Mouse (Mus musculus) embryonic facial prominence, embryonic 15.5 days (tissue): Measurements from ENCODE around the gene Bco2. TPM values are rescaled to one million over a fixed set of nuclear protein-coding genes. Genes with fewer than 3 reads are reported as not detected.

ENCODE experiments used
- ATAC-seq: fragments of 200-750 bp; cut with Nextera tagmentation; 2 replicates; pipeline ENCODE4 v1.8.0; 2017; ENCODE audit warnings: low read depth, moderate TSS enrichment; ENCODE audit not compliant: insufficient number of reproducible peaks, low FRiP score, low TSS enrichment
- H3K27ac ChIP-seq: fragments of 300-500 bp; sonication (generic); replicated peaks from 2 replicates; pipeline ENCODE4 v1.5.1; 2015; ENCODE audit warnings: mild to moderate bottlenecking, inconsistent platforms
- H3K27me3 ChIP-seq: fragments of 300-500 bp; sonication (generic); 2 replicates; pipeline ENCODE4 v1.6.1; 2015; ENCODE audit warnings: inconsistent platforms
- H3K36me3 ChIP-seq: fragments of 300-500 bp; sonication (generic); 2 replicates; pipeline ENCODE4 v1.6.1; 2015; ENCODE audit warnings: mild to moderate bottlenecking, inconsistent platforms
- H3K4me1 ChIP-seq: fragments of 300-500 bp; sonication (generic); 2 replicates; pipeline ENCODE4 v1.6.1; 2015; ENCODE audit warnings: inconsistent platforms
- H3K4me2 ChIP-seq: fragments of 300-500 bp; sonication (generic); replicated peaks from 2 replicates; pipeline ENCODE4 v1.6.1; 2015; ENCODE audit warnings: mild to moderate bottlenecking, inconsistent platforms
- H3K4me3 ChIP-seq: fragments of 300-500 bp; sonication (generic); replicated peaks from 2 replicates; pipeline ENCODE4 v1.5.1; 2015; ENCODE audit warnings: mild to moderate bottlenecking, inconsistent platforms
- H3K9ac ChIP-seq: fragments of 300-500 bp; sonication (generic); 2 replicates; pipeline ENCODE4 v1.6.1; 2015; ENCODE audit warnings: inconsistent platforms
- H3K9me3 ChIP-seq: fragments of 300-500 bp; sonication (generic); replicated peaks from 2 replicates; pipeline ENCODE4 v1.6.1; 2016; ENCODE audit warnings: inconsistent platforms
- WGBS: fragments of 180-500 bp; shearing (Covaris S2); methylation state at CpG from one replicate; pipeline ENCODE4 v1.1.7; 2015; 5-methylcytosine and 5-hydroxymethylcytosine counted together
- polyA plus RNA-seq: library from polyadenylated mRNA; unstranded; fragments of >200 nt; fragmentation: Nextera tagmentation; extraction: Ambion mirVana; gene quantifications from 2 replicates; pipeline ENCODE4 v1.2.1, GENCODE M21; 2015

Gene Bco2
- 0.08 and 0.52 TPM in 2 replicates for polyA plus RNA-seq

GRCm38 (mm10) chr9:50555094-50555446, at the start of gene Bco2:
Gene Bco2 (minus strand): TSS chr9:50555181.
- 18% methylated on average over 2 of the region's 2 CpGs for WGBS
- Histone ChIP-seq H3K4me1 (peaks cover 8% of the 10 kb centered on the region; the same call in 1 of the 2 replicates), H3K36me3 (no peaks in the 10 kb centered on the region), H3K9ac (peak within 1 kb of the TSS; percentile 19; the same call in 1 of the 2 replicates), H3K9me3 (no peaks in the 10 kb centered on the region), H3K4me2 (peak within 1 kb of the TSS; percentile 42), H3K4me3 (peak within 1 kb of the TSS; percentile 14), H3K27ac (peak within 1 kb of the TSS; percentile 51; the same call in 1 of the 2 replicates), H3K27me3 (no peaks in the 10 kb centered on the region)
- no peak for ATAC-seq

- no peaks in the 10 kb centered on the region for H3K27me3 ChIP-seq
- peak; percentile 5; the same call in 1 of the 2 replicates for ATAC-seq
- H3K4me1 ChIP-seq, result peaks cover 25% of the 10 kb centered on the region
- H3K27ac ChIP-seq, result peak overlapping the region; percentile 85
- H3K9ac ChIP-seq, result peak overlapping the region; percentile 73
- no peaks in the 10 kb centered on the region for H3K9me3 ChIP-seq
- 2% methylated on average over 6 of the region's 6 CpGs for WGBS
- peak overlapping the region; percentile 80 for H3K4me2 ChIP-seq
- H3K36me3 ChIP-seq, result peaks cover 36% of the 10 kb centered on the region
- H3K4me3 ChIP-seq, result peak overlapping the region; percentile 72
Measured at GRCm38 (mm10) chr9:50604338-50604737, 49.4 kb upstream of the Bco2 start.

- Histone ChIP-seq H3K4me2 (peak overlapping the region; percentile 80), H3K4me3 (peak overlapping the region; percentile 72), H3K27me3 (no peaks in the 10 kb centered on the region), H3K27ac (peak overlapping the region; percentile 85), H3K4me1 (peaks cover 25% of the 10 kb centered on the region), H3K36me3 (peaks cover 37% of the 10 kb centered on the region), H3K9ac (peak overlapping the region; percentile 73), H3K9me3 (no peaks in the 10 kb centered on the region)
- peak; percentile 78 for ATAC-seq
- WGBS, result under 1% methylated on average over 24 of the region's 24 CpGs
Measured at GRCm38 (mm10) chr9:50603998-50604324, 49.0 kb upstream of the Bco2 start.

GRCm38 (mm10) chr9:50603189-50603997, 48.4 kb upstream of the Bco2 start, which contains the start of the genes Sdhd and Timm8b:
Gene Sdhd (minus strand): TSS chr9:50603812.
Gene Timm8b (plus strand): TSS chr9:50603910.
- peak within 1 kb of the TSS; percentile 73 for H3K9ac ChIP-seq
- no peaks in the 10 kb centered on the region for H3K9me3 ChIP-seq
- peak within 1 kb of the TSS; percentile 85 for H3K27ac ChIP-seq
- H3K4me2 ChIP-seq, result peak within 1 kb of the TSS; percentile 80
- peaks cover 39% of the 10 kb centered on the region for H3K36me3 ChIP-seq
- peak; percentile 98 for ATAC-seq
- WGBS, result under 1% methylated on average over 48 of the region's 48 CpGs
- H3K4me1 ChIP-seq, result peaks cover 25% of the 10 kb centered on the region
- peak within 1 kb of the TSS; percentile 72 for H3K4me3 ChIP-seq
- H3K27me3 ChIP-seq, result no peaks in the 10 kb centered on the region

GRCm38 (mm10) chr9:50602055-50602845, 47.3 kb upstream of the Bco2 start:
- no peak overlapping the region for H3K27ac ChIP-seq
- peak overlapping the region; percentile 80 for H3K4me2 ChIP-seq
- H3K27me3 ChIP-seq, result no peaks in the 10 kb centered on the region
- peaks cover 44% of the 10 kb centered on the region for H3K36me3 ChIP-seq
- 88% methylated on average over 7 of the region's 7 CpGs for WGBS
- H3K9me3 ChIP-seq, result no peaks in the 10 kb centered on the region
- H3K9ac ChIP-seq, result peak overlapping the region; percentile 57; the same call in 1 of the 2 replicates
- no peak for ATAC-seq
- H3K4me1 ChIP-seq, result peaks cover 25% of the 10 kb centered on the region
- H3K4me3 ChIP-seq, result peak overlapping the region; percentile 72

GRCm38 (mm10) chr9:50601536-50601935, 46.6 kb upstream of the Bco2 start:
- Histone ChIP-seq H3K36me3 (peaks cover 46% of the 10 kb centered on the region), H3K9ac (no peak overlapping the region), H3K4me3 (no peak overlapping the region), H3K4me2 (no peak overlapping the region), H3K4me1 (peaks cover 25% of the 10 kb centered on the region), H3K27ac (no peak overlapping the region), H3K27me3 (no peaks in the 10 kb centered on the region), H3K9me3 (no peaks in the 10 kb centered on the region)
- 90% methylated on average over 6 of the region's 6 CpGs for WGBS
- ATAC-seq, result no peak

- peaks cover 53% of the 10 kb centered on the region for H3K36me3 ChIP-seq
- WGBS, result 92% methylated on average over 8 of the region's 8 CpGs
- no peak overlapping the region for H3K27ac ChIP-seq
- H3K4me1 ChIP-seq, result peaks cover 5% of the 10 kb centered on the region
- H3K4me2 ChIP-seq, result no peak overlapping the region
- H3K9ac ChIP-seq, result no peak overlapping the region
- no peaks in the 10 kb centered on the region for H3K27me3 ChIP-seq
- no peak for ATAC-seq
- H3K9me3 ChIP-seq, result no peaks in the 10 kb centered on the region
- H3K4me3 ChIP-seq, result no peak overlapping the region
Measured at GRCm38 (mm10) chr9:50596973-50597372, 42.0 kb upstream of the Bco2 start.

GRCm38 (mm10) chr9:50594794-50595417, 39.9 kb upstream of the Bco2 start:
- Histone ChIP-seq H3K4me1 (no peaks in the 10 kb centered on the region), H3K36me3 (peaks cover 48% of the 10 kb centered on the region), H3K4me3 (no peak overlapping the region), H3K27me3 (no peaks in the 10 kb centered on the region), H3K4me2 (no peak overlapping the region), H3K9me3 (no peaks in the 10 kb centered on the region), H3K9ac (no peak overlapping the region), H3K27ac (no peak overlapping the region)
- no peak for ATAC-seq
- WGBS, result 77% methylated on average over 12 of the region's 12 CpGs

GRCm38 (mm10) chr9:50593544-50593943, 38.6 kb upstream of the Bco2 start:
- no peak overlapping the region for H3K4me2 ChIP-seq
- H3K36me3 ChIP-seq, result peaks cover 36% of the 10 kb centered on the region
- H3K9me3 ChIP-seq, result no peaks in the 10 kb centered on the region
- WGBS, result 66% methylated on average over 3 of the region's 3 CpGs
- no peak overlapping the region for H3K4me3 ChIP-seq
- no peak overlapping the region for H3K9ac ChIP-seq
- no peaks in the 10 kb centered on the region for H3K4me1 ChIP-seq
- H3K27ac ChIP-seq, result no peak overlapping the region
- no peaks in the 10 kb centered on the region for H3K27me3 ChIP-seq
- no peak for ATAC-seq

GRCm38 (mm10) chr9:50592955-50593354, 38.0 kb upstream of the Bco2 start:
- no peaks in the 10 kb centered on the region for H3K9me3 ChIP-seq
- H3K27me3 ChIP-seq, result no peaks in the 10 kb centered on the region
- ATAC-seq, result no peak
- H3K4me1 ChIP-seq, result no peaks in the 10 kb centered on the region
- no peak overlapping the region for H3K27ac ChIP-seq
- H3K4me3 ChIP-seq, result no peak overlapping the region
- no peak overlapping the region for H3K9ac ChIP-seq
- WGBS, result 88% methylated on average over 9 of the region's 9 CpGs
- H3K4me2 ChIP-seq, result no peak overlapping the region
- H3K36me3 ChIP-seq, result peaks cover 30% of the 10 kb centered on the region
